Mouse (Mus musculus): Measurements from ENCODE around the gene Cdc42se1. TPM values are rescaled to one million over a fixed set of nuclear protein-coding genes. Genes with fewer than 3 reads are reported as not detected.
A peak's percentile ranks its signal among the peaks of the same experiment; 100 is the strongest.

The Cdc42se1 gene
- polyA plus RNA-seq, 1 experiment from 2014 or later: 49.7 TPM

GRCm38 (mm10) chr3:95263089-95263739 is 34.7 kb downstream of the Cdc42se1 start:
- peaks cover 80% of the 10 kb centered on the region for H3K36me3 ChIP-seq
- no peaks in the 10 kb centered on the region for H3K4me1 ChIP-seq (replicated peaks)
- ATAC-seq (replicated peaks; ENCODE audit: insufficient number of reproducible peaks, insufficient read depth, low FRiP score, low read depth): no peak
- no peak overlapping the region for H3K4me3 ChIP-seq
- H3K4me2 ChIP-seq: no peak overlapping the region
- H3K9ac ChIP-seq: no peak overlapping the region
- H3K9me3 ChIP-seq (replicated peaks): no peaks in the 10 kb centered on the region
- H3K27ac ChIP-seq: no peak overlapping the region
- WGBS: 47% methylated on average over 11 of the region's 11 CpGs
- no peaks in the 10 kb centered on the region for H3K27me3 ChIP-seq

GRCm38 (mm10) chr3:95264724-95265123 is 36.2 kb downstream of the Cdc42se1 start:
- 76% methylated on average over 1 of the region's 1 CpGs for WGBS
- Histone ChIP-seq H3K27ac (no peak overlapping the region), H3K4me3 (no peak overlapping the region), H3K9me3 (replicated peaks) (no peaks in the 10 kb centered on the region), H3K4me1 (replicated peaks) (0 out of 2 replicates have a peak, but pooled peaks cover 1% of the 10 kb centered on the region), H3K4me2 (no peak overlapping the region), H3K27me3 (no peaks in the 10 kb centered on the region), H3K36me3 (peaks cover 73% of the 10 kb centered on the region), H3K9ac (no peak overlapping the region)
- ATAC-seq (replicated peaks; ENCODE audit: insufficient number of reproducible peaks, insufficient read depth, low FRiP score, low read depth): no peak

DNA sequence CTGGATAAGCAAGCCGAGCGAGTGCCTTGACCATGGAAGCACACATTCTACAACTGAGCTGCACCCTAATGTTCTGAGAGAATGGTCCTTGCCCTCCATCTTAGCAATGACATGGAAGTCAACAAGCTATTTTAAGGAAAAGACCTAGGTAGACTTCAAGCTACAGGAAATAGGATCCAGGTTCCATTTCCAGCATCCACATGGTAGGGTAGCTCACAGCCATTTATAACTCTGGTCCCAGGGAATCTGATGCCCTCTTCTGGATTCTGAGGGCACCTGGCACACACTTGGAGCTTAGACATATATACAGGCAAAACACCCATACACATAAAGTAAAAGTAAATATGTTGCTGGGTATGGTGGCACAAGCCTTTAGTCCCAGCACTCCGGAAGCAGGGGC is 37.5 kb downstream of the Cdc42se1 start:
- H3K27ac ChIP-seq: no peak overlapping the region
- ATAC-seq (replicated peaks; ENCODE audit: insufficient number of reproducible peaks, insufficient read depth, low FRiP score, low read depth): no peak
- no peak overlapping the region for H3K9ac ChIP-seq
- 0 out of 2 replicates have a peak, but pooled peaks cover 4% of the 10 kb centered on the region for H3K4me1 ChIP-seq (replicated peaks)
- H3K9me3 ChIP-seq (replicated peaks): no peaks in the 10 kb centered on the region
- H3K27me3 ChIP-seq: no peaks in the 10 kb centered on the region
- H3K4me2 ChIP-seq: no peak overlapping the region
- peaks cover 63% of the 10 kb centered on the region for H3K36me3 ChIP-seq
- H3K4me3 ChIP-seq: no peak overlapping the region
- 90% methylated on average over 3 of the region's 3 CpGs for WGBS

DNA sequence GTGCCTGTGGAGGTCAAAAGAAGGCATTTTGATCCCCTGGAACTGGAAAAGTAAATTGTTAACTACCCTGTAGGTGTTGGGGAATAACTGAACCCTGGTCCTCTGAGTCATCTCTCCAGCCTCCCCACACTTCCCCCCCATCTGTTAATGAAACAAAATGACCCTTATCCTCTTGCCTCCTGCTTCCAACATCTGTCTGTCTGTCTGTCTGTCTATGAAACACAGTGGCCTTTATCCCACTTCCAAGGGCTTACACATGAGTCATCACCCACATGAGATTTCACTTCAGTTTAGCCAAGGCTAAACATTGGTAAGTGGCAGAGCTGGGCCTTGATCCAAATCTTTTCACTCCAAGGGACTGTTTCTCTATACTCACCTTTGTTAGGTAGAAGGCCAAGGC is 39.3 kb downstream of the Cdc42se1 start:
- Histone ChIP-seq H3K4me3 (no peak overlapping the region), H3K4me1 (replicated peaks) (0 out of 2 replicates have a peak, but pooled peaks cover 4% of the 10 kb centered on the region), H3K36me3 (peaks cover 47% of the 10 kb centered on the region), H3K9me3 (replicated peaks) (no peaks in the 10 kb centered on the region), H3K27me3 (no peaks in the 10 kb centered on the region), H3K27ac (no peak overlapping the region), H3K4me2 (no peak overlapping the region), H3K9ac (no peak overlapping the region)
- ATAC-seq (replicated peaks; ENCODE audit: insufficient number of reproducible peaks, insufficient read depth, low FRiP score, low read depth): no peak

- no peaks in the 10 kb centered on the region for H3K9me3 ChIP-seq (replicated peaks)
- peaks cover 17% of the 10 kb centered on the region for H3K4me1 ChIP-seq (replicated peaks)
- H3K4me3 ChIP-seq: no peak overlapping the region
- no peak overlapping the region for H3K4me2 ChIP-seq
- WGBS: 78% methylated on average over 5 of the region's 5 CpGs
- H3K36me3 ChIP-seq: peaks cover 36% of the 10 kb centered on the region
- H3K9ac ChIP-seq: no peak overlapping the region
- H3K27me3 ChIP-seq: no peaks in the 10 kb centered on the region
- no peak overlapping the region for H3K27ac ChIP-seq
- no peak for ATAC-seq (replicated peaks; ENCODE audit: insufficient number of reproducible peaks, insufficient read depth, low FRiP score, low read depth)
Measured at GRCm38 (mm10) chr3:95269789-95270188, 41.3 kb downstream of the Cdc42se1 start.

GRCm38 (mm10) chr3:95270766-95271364 is 42.3 kb downstream of the Cdc42se1 start:
- no peak overlapping the region for H3K9ac ChIP-seq
- H3K9me3 ChIP-seq (replicated peaks): no peaks in the 10 kb centered on the region
- peaks cover 29% of the 10 kb centered on the region for H3K36me3 ChIP-seq
- no peak overlapping the region for H3K4me2 ChIP-seq
- no peak overlapping the region for H3K4me3 ChIP-seq
- no peak overlapping the region for H3K27ac ChIP-seq
- H3K27me3 ChIP-seq: no peaks in the 10 kb centered on the region
- 80% methylated on average over 12 of the region's 12 CpGs for WGBS
- ATAC-seq (replicated peaks; ENCODE audit: insufficient number of reproducible peaks, insufficient read depth, low FRiP score, low read depth): no peak
- peaks cover 25% of the 10 kb centered on the region for H3K4me1 ChIP-seq (replicated peaks)

- no peak for ATAC-seq (replicated peaks; ENCODE audit: insufficient number of reproducible peaks, insufficient read depth, low FRiP score, low read depth)
Measured at GRCm38 (mm10) chr3:95273471-95273870, 44.9 kb downstream of the Cdc42se1 start.

GRCm38 (mm10) chr3:95274453-95274852 is 45.9 kb downstream of the Cdc42se1 start:
- Histone ChIP-seq H3K36me3 (no peaks in the 10 kb centered on the region), H3K4me3 (no peak overlapping the region), H3K27ac (no peak overlapping the region), H3K27me3 (no peaks in the 10 kb centered on the region), H3K9me3 (replicated peaks) (no peaks in the 10 kb centered on the region), H3K4me2 (no peak overlapping the region), H3K4me1 (replicated peaks) (peaks cover 39% of the 10 kb centered on the region), H3K9ac (no peak overlapping the region)
- 91% methylated on average over 4 of the region's 4 CpGs for WGBS
- ATAC-seq (replicated peaks; ENCODE audit: insufficient number of reproducible peaks, insufficient read depth, low FRiP score, low read depth): no peak

More at GRCm38 (mm10) chr3:95273471-95273870, 44.9 kb downstream of the Cdc42se1 start:
- Histone ChIP-seq H3K36me3 (peaks cover 5% of the 10 kb centered on the region; the same call in 1 of the 2 replicates), H3K27me3 (no peaks in the 10 kb centered on the region), H3K4me3 (no peak overlapping the region), H3K4me2 (no peak overlapping the region), H3K27ac (no peak overlapping the region), H3K9me3 (replicated peaks) (no peaks in the 10 kb centered on the region), H3K4me1 (replicated peaks) (peaks cover 39% of the 10 kb centered on the region), H3K9ac (no peak overlapping the region)
- 91% methylated on average over 5 of the region's 5 CpGs for WGBS

DNA sequence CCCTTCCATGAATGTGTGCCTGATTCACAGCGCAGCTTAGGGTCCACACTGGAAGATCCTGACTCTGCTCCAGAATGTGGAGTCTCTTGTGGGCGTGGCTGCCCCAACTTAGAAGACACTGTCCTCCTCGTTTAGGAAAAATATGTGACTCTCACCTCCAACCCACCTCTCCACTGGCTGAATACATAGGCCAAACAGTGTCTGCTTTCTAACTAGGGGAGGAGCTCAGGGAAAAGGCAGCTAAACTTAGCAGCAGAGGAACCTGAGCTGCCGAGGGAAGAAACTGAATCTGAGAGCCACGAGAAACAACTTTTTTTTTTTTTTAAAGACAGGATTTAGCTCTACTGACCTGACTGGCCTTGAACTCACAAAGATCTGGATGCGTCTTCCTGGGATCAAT is 46.6 kb downstream of the Cdc42se1 start:
- Histone ChIP-seq H3K4me2 (no peak overlapping the region), H3K4me1 (replicated peaks) (peaks cover 34% of the 10 kb centered on the region), H3K27ac (0 out of 2 replicates have a peak overlapping the region, but pooled peaks have one; percentile 28), H3K9ac (no peak overlapping the region), H3K36me3 (no peaks in the 10 kb centered on the region), H3K9me3 (replicated peaks) (no peaks in the 10 kb centered on the region), H3K27me3 (no peaks in the 10 kb centered on the region), H3K4me3 (no peak overlapping the region)
- no peak for ATAC-seq (replicated peaks; ENCODE audit: insufficient number of reproducible peaks, insufficient read depth, low FRiP score, low read depth)
- 58% methylated on average over 6 of the region's 6 CpGs for WGBS

DNA sequence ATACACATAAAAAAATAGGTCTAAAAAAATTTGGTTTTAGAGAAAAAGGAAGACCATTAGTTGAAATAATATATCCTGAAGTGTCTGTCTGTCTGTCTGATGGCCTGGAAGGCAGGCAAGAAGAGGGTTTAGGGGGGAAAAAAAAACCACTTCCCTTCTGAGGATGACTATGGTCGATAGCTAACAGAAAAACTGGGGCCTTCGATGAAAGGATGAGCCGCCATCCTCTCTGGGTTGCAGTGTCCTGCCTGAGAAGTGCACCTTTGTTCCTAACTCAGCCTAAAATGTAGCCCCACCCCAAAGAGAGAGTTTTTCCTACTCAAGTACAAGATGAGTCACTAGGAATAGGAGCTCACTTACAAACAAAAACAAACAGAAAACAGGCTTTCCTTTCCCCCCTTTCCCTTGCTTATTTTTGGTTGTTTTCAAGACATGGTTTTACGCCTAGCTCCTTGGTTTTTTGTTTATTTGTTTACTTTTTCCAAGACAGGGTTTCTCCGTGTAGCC is 47.9 kb downstream of the Cdc42se1 start:
- Histone ChIP-seq H3K9me3 (replicated peaks) (no peaks in the 10 kb centered on the region), H3K4me2 (no peak overlapping the region), H3K9ac (no peak overlapping the region), H3K27me3 (no peaks in the 10 kb centered on the region), H3K4me3 (no peak overlapping the region), H3K36me3 (no peaks in the 10 kb centered on the region), H3K27ac (peak overlapping the region; percentile 60), H3K4me1 (replicated peaks) (peaks cover 38% of the 10 kb centered on the region)
- ATAC-seq (replicated peaks; ENCODE audit: insufficient number of reproducible peaks, insufficient read depth, low FRiP score, low read depth): no peak
- 70% methylated on average over 5 of the region's 5 CpGs for WGBS

DNA sequence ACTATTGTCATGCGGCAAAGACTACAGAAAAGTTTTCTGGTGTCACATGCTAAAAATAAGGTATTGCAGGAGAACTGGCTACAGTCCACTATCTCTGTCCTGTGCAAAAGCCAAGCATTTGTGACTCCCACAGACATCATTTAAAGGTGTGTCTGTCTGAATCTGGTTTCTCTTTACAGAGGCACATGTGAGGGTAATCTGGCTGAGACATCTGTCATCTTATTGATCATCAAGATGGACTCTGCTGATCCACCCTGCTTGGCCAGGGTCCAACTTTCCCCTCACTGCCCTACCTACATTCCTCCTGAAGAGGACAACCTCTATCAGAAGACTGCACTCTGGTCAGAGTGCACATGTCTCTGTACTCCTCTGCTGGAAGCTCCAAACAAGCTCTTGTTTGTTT is 48.6 kb downstream of the Cdc42se1 start:
- H3K36me3 ChIP-seq: no peaks in the 10 kb centered on the region
- peak overlapping the region; percentile 60 for H3K27ac ChIP-seq
- no peaks in the 10 kb centered on the region for H3K27me3 ChIP-seq
- no peak overlapping the region for H3K4me2 ChIP-seq
- peaks cover 38% of the 10 kb centered on the region for H3K4me1 ChIP-seq (replicated peaks)
- no peak overlapping the region for H3K4me3 ChIP-seq
- H3K9me3 ChIP-seq (replicated peaks): no peaks in the 10 kb centered on the region
- 0 out of 2 replicates have a peak overlapping the region, but pooled peaks have one; percentile 3 for H3K9ac ChIP-seq
- WGBS: 35% methylated on average over 1 of the region's 1 CpGs
- ATAC-seq (replicated peaks; ENCODE audit: insufficient number of reproducible peaks, insufficient read depth, low FRiP score, low read depth): no peak
